9 mouse cellular contexts compared by ENCODE assay signal in genomic region chr10:24834634-24835371, GRCm38 (mm10). TPM values are rescaled to one million over a fixed set of nuclear protein-coding genes. Genes with fewer than 3 reads are reported as not detected.
DNase-seq lines count a peak whose midpoint lies in the region; ATAC-seq and TF ChIP-seq lines count a peak whose summit lies in the region.
"Had no signal": no experiment of that assay in that cellular context is flagged by ENCODE, and none has a peak within 500 bp of the region (broad histone marks: within the 10 kb centered on the region; RNA-seq: fewer than 3 reads in every experiment).

No protein-coding gene starts in this region.

- H3K4me1 ChIP-seq in heart, adult 2 months (ENCODE audit: control insufficient read depth, insufficient read depth, low read length): no peaks in the 10 kb centered on the region
- H3K4me1 ChIP-seq in hindbrain, embryonic 10.5 days (replicated peaks): peaks cover 29% of the 10 kb centered on the region
- peaks cover 21% of the 10 kb centered on the region for H3K4me1 ChIP-seq in midbrain, embryonic 11.5 days (ENCODE audit: control insufficient read depth, insufficient read depth, low read length)

- H3K36me3 ChIP-seq in heart, adult 2 months (ENCODE audit: control insufficient read depth, insufficient read depth, low read length): no peaks in the 10 kb centered on the region
- H3K36me3 ChIP-seq in hindbrain, embryonic 10.5 days: no peaks in the 10 kb centered on the region
- H3K36me3 ChIP-seq in midbrain, embryonic 11.5 days (ENCODE audit: control insufficient read depth, insufficient read depth, low read length): no peaks in the 10 kb centered on the region

- H3K27ac ChIP-seq in heart, adult 2 months: peak overlapping the region; percentile 68
- H3K27ac ChIP-seq in hindbrain, embryonic 10.5 days: peak overlapping the region; percentile 86
- peak overlapping the region; percentile 25; the same call in 1 of the 2 replicates for H3K27ac ChIP-seq in midbrain, embryonic 11.5 days (ENCODE audit: low read depth, low read length)

- peaks cover 4% of the 10 kb centered on the region; the same call in 1 of the 2 replicates for H3K9me3 ChIP-seq in hindbrain, embryonic 10.5 days
- H3K9me3 ChIP-seq in midbrain, embryonic 11.5 days (ENCODE audit: control insufficient read depth, low read length): no peaks in the 10 kb centered on the region

- no peak for TF ChIP-seq CTCF in heart, adult 2 months (IDR thresholded peaks at IDR 0.05)

- intact Hi-C loops in heart, adult 2 months (cut with DNase I): no loop called here
- intact Hi-C loops in heart, postnatal 25 days (cut with DNase I): no loop called here

- WGBS in heart, adult 2 months: 20% methylated on average over 4 of the region's 4 CpGs
- 8% methylated on average over 4 of the region's 4 CpGs for whole genome bisulfite sequencing in hindbrain, embryonic 10.5 days
- 7% methylated on average over 4 of the region's 4 CpGs for WGBS in midbrain, embryonic 11.5 days

- TF ChIP-seq EP300 in heart, adult 2 months (IDR thresholded peaks at IDR 0.05; ENCODE audit: insufficient read depth, low read depth, low read length): no peak

- H3K79me2 ChIP-seq in heart, adult 2 months (replicated peaks; ENCODE audit: control insufficient read depth, insufficient read depth, low read length): no peaks in the 10 kb centered on the region

- peak overlapping the region; percentile 44 for H3K9ac ChIP-seq in heart, adult 2 months (ENCODE audit: low read depth, low read length)
- peak overlapping the region; percentile 30; the same call in 1 of the 2 replicates for H3K9ac ChIP-seq in midbrain, embryonic 11.5 days (ENCODE audit: low read length)

- peak overlapping the region; percentile 34 for H3K4me3 ChIP-seq in heart, adult 2 months
- H3K4me3 ChIP-seq in hindbrain, embryonic 10.5 days: peak overlapping the region; percentile 40
- H3K4me3 ChIP-seq in midbrain, embryonic 11.5 days (ENCODE audit: low read depth, low read length): peak overlapping the region; percentile 11; the same call in 1 of the 2 replicates

- TF ChIP-seq POLR2A in heart, adult 2 months (IDR thresholded peaks at IDR 0.05; ENCODE audit: insufficient read depth, low read depth, low read length): no peak

- no peaks in the 10 kb centered on the region for H3K27me3 ChIP-seq in heart, adult 2 months (ENCODE audit: control insufficient read depth, insufficient read depth, low read length)
- no peaks in the 10 kb centered on the region for H3K27me3 ChIP-seq in hindbrain, embryonic 10.5 days (ENCODE audit: insufficient read depth, poor library complexity, severe bottlenecking)
- no peaks in the 10 kb centered on the region for H3K27me3 ChIP-seq in midbrain, embryonic 11.5 days (ENCODE audit: control insufficient read depth, insufficient read depth, low read length)

- DNase-seq in heart, adult 2 months: no peak
- no peak for DNase-seq in heart, postnatal 25 days (ENCODE audit: low spot score)
- DNase-seq in ZHBTc4 (ENCODE audit: low read depth, low spot score): peak; percentile 77
- peak; percentile 37 for DNase-seq in hindbrain, embryonic 10.5 days (ENCODE audit: low spot score)
- peak; percentile 86 for DNase-seq in midbrain, embryonic 11.5 days (ENCODE audit: low spot score, missing footprints)
- DNase-seq in cerebellum, postnatal 14 days: no peak
- no peak for DNase-seq in testis, postnatal 10 days (ENCODE audit: low spot score)
- DNase-seq in urinary bladder, postnatal 4 days (ENCODE audit: low spot score in 2 of 2): no peak

- ATAC-seq in midbrain, embryonic 11.5 days (ENCODE audit: low FRiP score): peak; percentile 62

- H3K4me2 ChIP-seq in midbrain, embryonic 11.5 days: peak overlapping the region; percentile 46

RNA-seq across cellular contexts. Expression of gene Enpp3, which starts 7.8 kb away (rescaled TPM):
- 1 to 10 TPM; 2.3 to 3.3 TPM for total RNA-seq in heart, adult 2 months (2021)
- 2.4 and 5.9 TPM in 2 replicates for polyA plus RNA-seq in heart, adult 2 months (2012; rRNA removed)
- 1 to 10 TPM; 2.9 to 4.7 TPM for total RNA-seq in heart, postnatal 25 days (2021)
- 3.9 and 7.5 TPM in 2 replicates for polyA plus RNA-seq in hindbrain, embryonic 10.5 days (2016; fragmentation: Nextera tagmentation; extraction: Ambion mirVana)
- polyA plus RNA-seq in midbrain, embryonic 11.5 days (2014; fragmentation: Nextera tagmentation; extraction: Ambion mirVana): 8.1 and 8.9 TPM in 2 replicates
- total RNA-seq: granulocyte monocyte progenitor cell, adult 5-6 weeks had no signal

RNA-seq across cellular contexts. Expression of gene Med23, which starts 35.0 kb away (rescaled TPM):
- 10 to 100 TPM; 13.5 to 14.4 TPM for total RNA-seq in heart, adult 2 months (2021)
- 10.6 and 15.4 TPM in 2 replicates for polyA plus RNA-seq in heart, adult 2 months (2012; rRNA removed)
- 10 to 100 TPM; 14.7 to 15.6 TPM for total RNA-seq in heart, postnatal 25 days (2021)
- 23.4 and 26.7 TPM in 2 replicates for polyA plus RNA-seq in hindbrain, embryonic 10.5 days (2016; fragmentation: Nextera tagmentation; extraction: Ambion mirVana)
- 31.2 TPM in 2 replicates for polyA plus RNA-seq in midbrain, embryonic 11.5 days (2014; fragmentation: Nextera tagmentation; extraction: Ambion mirVana)

Comparison
In these comparisons a context has a peak if more than half of its experiments do, and no peak if none do; other contexts are left out.
1. DNase-seq: peak in ZHBTc4 (single experiment), hindbrain, embryonic 10.5 days (single experiment) and midbrain, embryonic 11.5 days (single experiment); none in heart, adult 2 months (0 of 2), heart, postnatal 25 days (single experiment), cerebellum, postnatal 14 days (0 of 2), testis, postnatal 10 days (single experiment) and urinary bladder, postnatal 4 days (0 of 2).
2. H3K27ac ChIP-seq: peak in every context shown above with its lines; median percentile 86 in hindbrain, embryonic 10.5 days; 68 in heart, adult 2 months; 25 in midbrain, embryonic 11.5 days.
3. Peak in every context shown above with its lines, with median percentiles within 50 percentile points of each other: H3K4me3 ChIP-seq.